Mouse (Mus musculus) MEL-GATA-1-ER (cell line): Measurements from ENCODE around the gene Cobl.

ENCODE experiments used
- DNase-seq: peaks from one replicate; pipeline ENCODE4 v3.0.0-alpha.2; 2012; ENCODE audit warnings: low read depth; ENCODE audit errors: extremely low read depth

Cobl gene

DNA sequence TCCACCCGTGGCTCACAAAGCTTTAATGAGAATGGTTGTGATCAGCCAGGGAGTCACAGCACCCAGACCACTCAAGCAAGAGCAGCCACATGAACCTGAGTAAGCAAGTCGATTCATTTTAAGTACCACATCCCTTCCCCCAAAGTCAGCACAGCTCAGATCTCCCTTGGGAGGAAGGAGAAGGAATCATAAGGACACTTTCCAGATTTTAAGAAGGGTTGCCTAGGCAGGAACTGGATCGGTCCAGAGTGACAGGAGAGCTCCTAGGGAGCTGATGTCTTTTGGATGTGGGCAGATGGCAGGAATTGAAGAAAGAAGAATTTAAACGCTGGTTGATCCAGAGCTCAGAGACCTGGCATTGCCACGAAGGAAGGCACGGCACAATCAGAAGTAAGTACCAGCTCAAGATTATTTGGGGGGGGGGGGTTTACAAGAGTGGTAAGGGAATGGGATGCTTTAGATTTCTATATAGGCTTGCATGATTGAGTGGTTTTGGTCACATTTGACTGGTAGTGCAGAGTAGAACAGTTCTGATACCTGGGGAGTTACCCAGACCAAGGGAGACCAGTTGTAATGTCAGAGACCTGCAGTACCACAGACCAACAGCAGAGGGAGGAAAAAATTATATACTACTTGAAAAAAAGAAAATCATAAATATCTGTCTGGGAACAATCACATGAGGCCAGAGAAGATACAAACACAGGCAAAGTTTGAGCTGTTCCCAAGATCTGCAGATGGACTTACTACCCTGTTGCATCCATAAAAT lies 150.3 kb downstream of the Cobl start:
- DNase-seq = no peak

- DNase-seq = no peak
These were observed 153.3 kb downstream of the Cobl start for GRCm38 (mm10) chr11:12311419-12311818.

GRCm38 (mm10) chr11:12309423-12310023 lies 155.2 kb downstream of the Cobl start:
- no peak for DNase-seq

- no peak for DNase-seq
These were observed 159.9 kb downstream of the Cobl start for GRCm38 (mm10) chr11:12304879-12305278.

DNA sequence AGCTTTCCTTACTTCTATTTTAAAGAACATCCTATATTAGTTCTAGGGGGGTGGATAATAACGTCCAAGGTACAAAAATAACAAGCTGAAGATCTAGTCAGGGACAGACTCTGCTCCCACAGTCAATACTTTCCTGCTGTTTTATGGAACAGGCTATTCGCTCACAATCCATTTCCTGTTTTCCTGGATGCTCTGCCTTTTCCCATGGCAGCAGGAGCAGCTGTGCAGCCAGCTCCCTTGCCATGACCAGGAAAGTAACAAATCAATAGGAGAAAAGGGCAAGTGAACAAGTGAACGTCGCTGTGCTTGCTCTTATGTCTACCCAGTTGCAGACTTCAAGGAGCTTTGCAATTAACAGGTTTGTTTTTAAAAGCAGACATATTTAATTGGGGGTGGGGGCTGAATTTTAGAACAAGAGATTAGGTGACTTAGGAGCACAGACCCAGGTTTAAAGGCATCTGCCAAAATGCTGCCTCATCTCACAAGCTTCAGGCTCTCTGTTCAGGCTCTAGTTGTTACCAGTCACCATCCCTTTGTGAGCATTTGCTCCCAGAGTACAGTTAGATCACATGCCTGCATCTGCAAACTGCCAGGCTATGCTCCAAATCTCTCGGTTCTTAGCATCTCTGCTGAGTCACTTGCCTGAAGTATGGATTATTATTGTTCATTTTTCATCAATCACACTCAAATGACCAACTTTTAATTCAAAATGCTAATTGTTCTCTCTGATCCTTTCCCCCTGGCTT lies 164.9 kb downstream of the Cobl start:
- no peak for DNase-seq

DNA sequence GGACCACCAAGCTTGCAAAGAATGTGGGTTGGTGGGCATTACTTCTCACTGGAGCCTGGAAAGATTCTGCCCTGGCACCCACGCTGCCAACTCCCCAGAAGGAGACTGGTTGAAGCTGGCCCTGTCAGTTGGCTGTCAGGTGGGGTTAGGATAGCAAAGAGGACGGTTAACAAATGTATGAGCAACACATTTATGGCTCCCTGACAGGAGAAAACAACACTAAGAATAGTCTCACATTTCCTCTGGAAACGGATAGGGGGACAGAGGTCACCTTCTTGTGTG lies 173.2 kb downstream of the Cobl start:
- no peak for DNase-seq

DNA sequence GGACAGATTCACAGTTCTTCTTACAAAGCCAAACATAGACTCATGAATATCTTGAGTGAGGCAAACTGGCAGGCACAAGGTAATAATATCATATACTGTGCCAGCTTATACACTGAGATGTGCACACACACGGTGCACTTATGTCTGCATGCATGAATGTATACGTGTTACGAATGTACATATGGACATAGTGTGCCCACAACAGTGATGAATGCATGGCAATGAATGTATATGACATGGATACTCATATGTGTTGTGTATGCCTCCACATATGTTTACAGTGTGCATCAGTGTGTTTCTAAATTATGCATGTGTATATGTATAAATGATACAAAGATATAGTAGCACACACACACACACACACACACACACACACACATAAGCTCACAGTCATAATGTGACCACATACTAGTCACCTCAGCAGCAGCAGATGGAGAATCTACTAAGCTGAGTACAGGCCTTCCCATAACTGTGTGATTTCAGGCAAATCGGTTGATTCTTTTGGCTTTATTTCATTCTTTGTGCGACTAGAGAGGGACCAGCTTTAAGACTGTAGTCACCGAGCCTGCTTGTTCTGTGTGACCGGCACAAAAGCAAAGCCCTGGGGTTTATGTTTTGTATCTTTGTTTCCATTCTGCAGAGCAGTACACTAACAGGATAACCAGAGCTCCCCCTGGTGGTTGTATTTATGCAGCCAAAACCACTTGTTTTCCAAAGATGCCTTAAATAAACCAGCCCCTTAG lies 173.7 kb downstream of the Cobl start:
- DNase-seq = no peak

- DNase-seq = no peak
These were observed 179.3 kb downstream of the Cobl start for GRCm38 (mm10) chr11:12285319-12286021.

DNA sequence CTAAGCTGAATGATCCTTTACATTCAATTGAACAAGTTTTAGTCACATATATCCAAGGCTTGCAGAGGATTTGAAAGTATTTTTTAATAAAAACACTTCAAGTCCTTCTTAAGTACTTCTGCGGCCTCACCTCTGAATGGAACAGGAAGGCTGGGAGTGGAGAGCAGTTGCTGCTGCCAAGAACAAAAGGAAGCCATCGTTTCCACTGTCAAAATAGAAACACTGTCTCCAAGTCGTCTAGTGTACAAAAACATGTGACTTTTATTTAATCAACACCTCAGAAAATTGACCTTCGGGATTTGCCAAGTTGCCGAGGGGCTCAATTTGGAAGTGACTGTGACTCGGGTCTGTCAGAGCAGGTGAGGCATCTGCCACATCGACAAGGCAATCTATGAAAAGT lies 184.0 kb downstream of the Cobl start:
- DNase-seq = no peak

- no peak for DNase-seq
These were observed 190.5 kb downstream of the Cobl start for GRCm38 (mm10) chr11:12274276-12274675.

GRCm38 (mm10) chr11:12273726-12274125 lies 191.0 kb downstream of the Cobl start:
- DNase-seq = no peak

- no peak for DNase-seq
These were observed 206.3 kb downstream of the Cobl start for GRCm38 (mm10) chr11:12258411-12258810.

- no peak for DNase-seq
These were observed 207.2 kb downstream of the Cobl start for GRCm38 (mm10) chr11:12257324-12258118.

DNA sequence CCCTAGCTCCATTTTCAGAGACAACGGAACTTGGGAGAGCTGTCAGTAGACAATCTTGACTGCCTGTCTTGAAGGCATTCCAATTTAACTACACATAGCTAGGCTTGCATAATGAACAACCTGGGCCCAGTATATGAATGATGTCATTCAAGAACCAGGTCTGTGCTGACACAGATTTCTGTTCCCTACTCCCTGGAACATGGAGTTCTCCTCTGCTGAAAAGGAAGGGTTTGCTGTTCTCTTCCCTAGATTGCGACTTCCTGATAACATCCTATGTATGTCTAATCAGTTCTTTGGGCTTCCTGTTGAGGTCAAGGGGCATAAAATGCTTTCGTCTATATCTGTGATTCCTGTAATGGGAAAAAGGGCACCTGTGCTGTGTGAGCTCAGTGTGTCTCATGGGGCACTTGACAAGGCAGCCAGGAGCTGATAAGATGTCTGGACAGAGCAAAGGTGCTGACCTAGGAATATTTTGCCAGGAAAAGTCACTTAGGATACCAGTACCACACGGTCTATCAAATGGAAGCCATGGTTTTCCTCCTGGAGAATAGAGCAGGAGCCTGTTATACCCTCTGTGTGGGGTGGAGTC lies 219.3 kb downstream of the Cobl start:
- DNase-seq = no peak

- no peak for DNase-seq
These were observed 228.4 kb downstream of the Cobl start for GRCm38 (mm10) chr11:12236341-12236740.

DNA sequence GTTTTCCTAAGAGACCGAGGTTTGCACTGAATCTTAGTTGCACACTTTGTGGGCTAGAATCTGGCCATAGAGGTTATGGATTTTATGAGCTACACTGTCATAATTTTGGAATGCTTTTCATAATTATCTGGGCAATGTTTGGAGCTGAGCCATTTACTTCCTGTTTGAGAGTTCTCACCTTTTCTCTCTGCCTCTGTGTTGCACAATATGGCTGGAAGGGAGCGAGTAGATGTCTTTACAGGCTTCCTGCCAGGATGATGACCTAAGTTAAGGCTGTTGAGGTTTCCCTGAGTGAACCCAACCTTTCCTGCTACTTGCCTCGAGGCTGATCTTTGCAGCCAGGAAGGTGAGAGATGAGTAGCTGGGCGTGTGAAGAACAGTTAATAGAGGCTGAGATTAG lies 229.9 kb downstream of the Cobl start:
- no peak for DNase-seq

- DNase-seq = no peak
These were observed 230.6 kb downstream of the Cobl start for GRCm38 (mm10) chr11:12234126-12234525.

GRCm38 (mm10) chr11:12232743-12233125 lies 232.0 kb downstream of the Cobl start:
- DNase-seq = no peak

- DNase-seq = no peak
These were observed 232.6 kb downstream of the Cobl start for GRCm38 (mm10) chr11:12232041-12232742.
